Mouse (Mus musculus) left cerebral cortex, adult 2 months (tissue): Measurements from ENCODE around the gene Pld4. TPM values are rescaled to one million over a fixed set of nuclear protein-coding genes. Genes with fewer than 3 reads are reported as not detected.

Experiments used
- DNase-seq, 2 experiments: peaks; one replicate each; pipeline ENCODE4 v3.0.0; 2021 to 2022; ENCODE audit warnings: low spot score in 2 of 2, mixed read lengths in 1 of 2; ENCODE audit errors: extremely low spot score in 1 of 2
- H3K27ac ChIP-seq: fragments of 200-600 bp; 2 replicates; pipeline ENCODE4 v1.8.1; 2022
- H3K4me3 ChIP-seq: fragments of 200-600 bp; 2 replicates; pipeline ENCODE4 v1.8.1; 2022
- CTCF ChIP-seq: fragments of 200-600 bp; IDR thresholded peaks from 2 replicates; pipeline ENCODE4 v1.8.1; 2022; ENCODE audit warnings: antibody characterized with exemption, mild to moderate bottlenecking, moderate library complexity
- intact Hi-C: fragments of 180-260 bp; cut with DNase I; formaldehyde crosslinking; loops from one replicate; pipeline ENCODE4 v1.15.1; 2025
- total RNA-seq, 2 experiments: library from RNA; stranded (reverse); gene quantifications; 2 replicates each; pipeline ENCODE4 v1.2.3; 2021

The Pld4 gene
- total RNA-seq, 2 experiments from 2014 or later: 7.4 to 10.1 TPM

- intact Hi-C loops: no loop called here
- Histone ChIP-seq H3K27ac (peak overlapping the region; percentile 21; the same call in 1 of the 2 replicates), H3K4me3 (no peak overlapping the region)
- no peak for DNase-seq
- no peak for TF ChIP-seq CTCF
Observed at GRCm38 (mm10) chr12:112739023-112739568, 21.4 kb upstream of the Pld4 start.

DNA sequence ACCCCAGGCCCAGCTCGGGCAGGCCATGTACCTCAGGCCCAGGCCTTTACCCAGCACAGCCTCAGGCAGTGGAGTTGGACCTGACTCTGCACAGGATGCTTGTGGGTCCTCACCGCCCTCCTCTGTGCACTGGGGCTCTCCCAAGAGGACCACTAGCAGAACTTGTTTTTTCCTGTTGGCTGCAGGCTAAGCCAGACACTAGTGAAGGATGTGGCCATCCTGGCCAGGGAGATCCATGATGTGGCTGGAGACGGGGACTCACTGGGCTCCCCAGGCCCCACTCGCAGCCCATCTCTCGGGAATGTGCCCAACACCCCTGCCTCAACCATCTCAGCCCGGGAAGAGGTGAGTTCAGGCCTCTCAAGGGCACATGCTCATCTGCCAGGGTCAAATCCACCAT is 17.7 kb upstream of the Pld4 start:
- intact Hi-C loops: no loop called here
- no peak for DNase-seq
- peak overlapping the region; percentile 77 for H3K27ac ChIP-seq

GRCm38 (mm10) chr12:112743168-112743975 is 17.1 kb upstream of the Pld4 start:
- peak; percentile 97 for TF ChIP-seq CTCF
- intact Hi-C loops: no loop called here
- DNase-seq: peak; percentile 83 to 84
- no peak overlapping the region for H3K4me3 ChIP-seq
- peak overlapping the region; percentile 77 for H3K27ac ChIP-seq

More for the DNA sequence above, 17.7 kb upstream of the Pld4 start:
- H3K4me3 ChIP-seq: no peak overlapping the region
- no peak for TF ChIP-seq CTCF

GRCm38 (mm10) chr12:112744211-112744610 is 16.2 kb upstream of the Pld4 start:
- H3K4me3 ChIP-seq: no peak overlapping the region
- no peak overlapping the region for H3K27ac ChIP-seq
- no peak for DNase-seq
- TF ChIP-seq CTCF: no peak
- intact Hi-C loops: no loop called here

DNA sequence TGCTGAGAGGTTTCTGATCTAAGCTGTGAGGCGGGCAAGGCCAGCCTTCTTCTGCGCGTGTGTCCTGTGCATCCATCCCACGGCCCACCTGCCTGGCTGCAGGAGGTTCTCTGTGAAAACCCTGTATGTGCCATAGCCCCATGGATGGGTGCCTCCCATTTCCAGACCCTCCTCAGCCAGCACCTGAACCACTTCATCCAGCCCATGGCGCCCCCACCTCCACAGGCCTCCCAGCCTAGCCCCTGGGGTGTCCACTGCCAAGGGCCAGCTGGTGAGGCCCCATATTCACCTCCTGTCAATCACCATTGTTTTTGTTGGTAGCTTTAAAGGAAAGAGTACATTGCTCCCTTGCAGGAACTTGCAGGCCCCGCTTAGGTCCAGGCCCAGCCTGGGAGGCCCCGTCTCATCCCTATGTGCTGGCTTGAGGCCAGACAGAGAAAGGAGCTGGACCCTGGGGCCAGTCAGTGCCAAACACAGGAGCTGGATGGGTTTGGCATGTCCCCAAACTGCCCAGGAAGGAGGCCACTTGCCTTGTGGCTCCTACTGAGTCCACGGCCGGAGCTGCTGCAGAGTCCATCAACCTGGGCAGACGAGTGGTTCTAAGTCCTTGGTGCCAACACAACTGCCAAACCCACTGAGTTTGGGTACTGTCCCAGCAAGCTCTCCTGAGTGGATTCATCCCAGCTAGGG is 15.4 kb upstream of the Pld4 start:
- intact Hi-C loops: loop anchor here (5.0 kb wide), 1 partner anchor 62 kb away; the partner anchor contains the start of gene Clba1
- Histone ChIP-seq H3K4me3 (no peak overlapping the region), H3K27ac (no peak overlapping the region)
- DNase-seq: no peak
- no peak for TF ChIP-seq CTCF

DNA sequence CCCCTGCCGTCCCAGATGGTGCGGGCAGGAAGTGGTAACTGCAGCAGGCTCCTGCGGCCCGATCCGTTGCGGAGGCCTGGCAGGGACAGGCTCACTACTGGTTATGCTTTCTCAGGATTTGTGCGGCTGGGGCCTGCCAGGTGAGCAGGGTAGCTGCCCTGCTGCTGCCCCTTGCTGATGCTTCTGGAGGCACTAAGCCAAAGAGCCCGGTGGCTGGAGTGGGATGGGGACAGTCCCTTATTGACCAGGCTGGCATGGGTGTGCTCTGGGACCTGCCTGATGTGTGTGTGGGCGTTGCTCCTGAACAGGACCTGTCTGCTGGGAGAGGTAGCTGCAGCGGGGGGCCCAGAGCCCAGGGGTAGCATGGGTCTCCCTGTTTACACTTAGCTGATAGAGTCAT is 14.7 kb upstream of the Pld4 start:
- H3K4me3 ChIP-seq: no peak overlapping the region
- no peak for DNase-seq
- intact Hi-C loops: loop anchor here (1.0 to 5.0 kb wide), 2 partner anchors 62 to 98 kb away; partner anchors contain the start of gene Clba1
- no peak overlapping the region for H3K27ac ChIP-seq
- TF ChIP-seq CTCF: no peak

- intact Hi-C loops: loop anchor here (1.0 to 5.0 kb wide), 2 partner anchors 61 to 97 kb away; partner anchors contain the start of gene Clba1
- TF ChIP-seq CTCF: no peak
- H3K4me3 ChIP-seq: no peak overlapping the region
- no peak for DNase-seq
- no peak overlapping the region for H3K27ac ChIP-seq
Observed at GRCm38 (mm10) chr12:112746461-112746807, 14.0 kb upstream of the Pld4 start.

- DNase-seq: no peak
- H3K27ac ChIP-seq: no peak overlapping the region
- H3K4me3 ChIP-seq: no peak overlapping the region
- peak; percentile 72 for TF ChIP-seq CTCF
- intact Hi-C loops: loop anchor here (1.0 to 5.0 kb wide), 2 partner anchors 60 to 96 kb away; partner anchors contain the start of gene Clba1
Observed at GRCm38 (mm10) chr12:112746808-112747605, 13.4 kb upstream of the Pld4 start.

DNA sequence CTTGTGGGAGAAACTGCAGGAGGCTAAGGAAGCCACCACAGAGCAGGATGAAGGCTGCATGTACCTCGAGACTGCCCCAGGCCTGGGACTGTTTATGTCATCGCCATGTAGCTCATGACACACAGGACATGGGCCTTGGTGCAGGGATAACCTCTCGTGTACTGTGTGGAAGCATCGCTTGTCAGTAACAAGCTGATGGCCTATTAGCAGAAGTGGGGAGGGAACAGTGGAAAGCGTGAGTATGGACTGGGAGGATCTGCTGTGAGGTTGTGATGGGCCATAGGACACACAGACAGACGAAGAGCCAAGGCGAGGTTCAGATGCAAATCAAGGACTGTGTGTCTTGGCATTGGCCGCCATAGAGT is 12.9 kb upstream of the Pld4 start:
- DNase-seq: no peak
- intact Hi-C loops: loop anchor here (5.0 kb wide), 1 partner anchor 60 kb away; the partner anchor contains the start of gene Clba1
- Histone ChIP-seq H3K4me3 (no peak overlapping the region), H3K27ac (no peak overlapping the region)
- no peak for TF ChIP-seq CTCF

GRCm38 (mm10) chr12:112750976-112751375 is 9.5 kb upstream of the Pld4 start:
- no peak for DNase-seq
- Histone ChIP-seq H3K4me3 (no peak overlapping the region), H3K27ac (no peak overlapping the region)
- no peak for TF ChIP-seq CTCF
- intact Hi-C loops: loop anchor here (5.0 kb wide), 1 partner anchor 41 kb away; no protein-coding TSS in a partner anchor

DNA sequence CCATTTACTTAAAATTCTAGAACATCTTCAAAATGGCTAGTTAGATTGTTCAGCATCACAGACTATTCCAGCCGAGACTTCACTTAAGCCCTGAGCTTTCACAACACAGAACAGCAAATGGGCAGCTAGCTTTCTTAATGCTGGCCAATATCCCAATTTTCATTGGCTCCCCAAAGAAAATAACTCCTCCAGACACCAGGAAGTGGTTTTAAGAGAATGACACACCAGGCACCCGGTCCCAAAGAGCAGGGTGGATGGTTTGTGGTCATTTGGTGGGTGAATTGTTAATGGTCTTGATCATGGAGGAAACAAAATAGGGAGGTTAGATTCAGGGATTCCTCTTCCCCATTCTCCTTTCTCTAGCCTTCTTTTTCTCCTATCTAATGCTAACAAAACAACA is 8.1 kb upstream of the Pld4 start:
- no peak for DNase-seq
- intact Hi-C loops: loop anchor here (5.0 kb wide), 1 partner anchor 40 kb away; no protein-coding TSS in a partner anchor
- Histone ChIP-seq H3K4me3 (no peak overlapping the region), H3K27ac (no peak overlapping the region)
- no peak for TF ChIP-seq CTCF
